Mouse (Mus musculus): Measurements from ENCODE around the gene Acy3. TPM values are rescaled to one million over a fixed set of nuclear protein-coding genes. Genes with fewer than 3 reads are reported as not detected.
A peak's percentile ranks its signal among the peaks of the same experiment; 100 is the strongest.

Gene Acy3
- polyA plus RNA-seq, 1 experiment from 2014 or later = 92.6 TPM

- WGBS = 89% methylated on average over 3 of the region's 3 CpGs
- Histone ChIP-seq H3K9me3 (replicated peaks; ENCODE audit: low read length) (no peaks in the 10 kb centered on the region), H3K4me3 (replicated peaks; ENCODE audit: low read depth, low read length) (no peak overlapping the region), H3K4me1 (replicated peaks; ENCODE audit: insufficient read depth, low read length) (peaks cover 9% of the 10 kb centered on the region), H3K27ac (no peak overlapping the region), H3K27me3 (ENCODE audit: insufficient read depth, low read length) (no peaks in the 10 kb centered on the region), H3K4me2 (ENCODE audit: low read length) (no peak overlapping the region), H3K9ac (ENCODE audit: low read depth, low read length) (no peak overlapping the region), H3K36me3 (ENCODE audit: insufficient read depth, low read length) (0 out of 2 replicates have a peak, but pooled peaks cover 3% of the 10 kb centered on the region)
- TF ChIP-seq CTCF (IDR thresholded peaks at IDR 0.05; ENCODE audit: low read depth) = no peak
- DNase-seq (ENCODE audit: low spot score) (no peak), ATAC-seq (replicated peaks; ENCODE audit: low FRiP score, low read depth) (no peak)
These were observed 5.6 kb downstream of the Acy3 start for GRCm38 (mm10) chr19:3991966-3992365.

DNA sequence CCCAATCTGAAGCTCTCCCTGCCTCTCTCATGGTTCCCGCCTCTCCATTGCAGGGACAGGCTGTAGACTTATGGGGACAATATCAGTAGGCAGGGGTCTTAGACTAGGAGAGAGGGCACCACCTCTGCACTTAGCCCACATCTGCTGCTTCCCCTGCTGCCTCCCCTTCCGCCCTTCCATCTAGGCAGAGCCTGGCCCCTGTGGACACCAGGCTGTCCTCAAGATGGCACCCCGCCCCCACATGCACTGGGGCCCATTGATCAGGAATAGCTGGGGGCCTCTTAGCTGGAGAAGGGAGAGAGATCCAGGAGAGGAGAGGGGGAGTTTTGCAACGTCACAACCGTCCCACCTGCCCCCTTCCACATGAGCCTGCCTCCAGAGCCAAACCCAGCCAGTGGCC is 6.0 kb downstream of the Acy3 start, which contains the start of gene Tbx10:
Gene Tbx10, plus strand, starts transcription at position 337 of the 400 bp plus-strand sequence.
- Histone ChIP-seq H3K4me2 (ENCODE audit: low read length) (no peak within 1 kb of the TSS), H3K4me3 (replicated peaks; ENCODE audit: low read depth, low read length) (no peak within 1 kb of the TSS), H3K27me3 (ENCODE audit: insufficient read depth, low read length) (no peaks in the 10 kb centered on the region), H3K27ac (no peak within 1 kb of the TSS), H3K9me3 (replicated peaks; ENCODE audit: low read length) (no peaks in the 10 kb centered on the region), H3K4me1 (replicated peaks; ENCODE audit: insufficient read depth, low read length) (peaks cover 6% of the 10 kb centered on the region), H3K9ac (ENCODE audit: low read depth, low read length) (no peak within 1 kb of the TSS), H3K36me3 (ENCODE audit: insufficient read depth, low read length) (0 out of 2 replicates have a peak, but pooled peaks cover 3% of the 10 kb centered on the region)
- TF ChIP-seq CTCF (IDR thresholded peaks at IDR 0.05; ENCODE audit: low read depth) = no peak
- no peak for DNase-seq (ENCODE audit: low spot score)
- WGBS = 52% methylated on average over 5 of the region's 5 CpGs
- no peak for ATAC-seq (replicated peaks; ENCODE audit: low FRiP score, low read depth)

- no peak overlapping the region for H3K4me2 ChIP-seq (ENCODE audit: low read length)
- H3K9ac ChIP-seq (ENCODE audit: low read depth, low read length) = 0 out of 2 replicates have a peak overlapping the region, but pooled peaks have one; percentile 18
- H3K4me1 ChIP-seq (replicated peaks; ENCODE audit: insufficient read depth, low read length) = peaks cover 6% of the 10 kb centered on the region
- 32% methylated on average over 6 of the region's 6 CpGs for WGBS
- DNase-seq (ENCODE audit: low spot score) (peak; percentile 40), ATAC-seq (replicated peaks; ENCODE audit: low FRiP score, low read depth) (no peak)
- no peaks in the 10 kb centered on the region for H3K9me3 ChIP-seq (replicated peaks; ENCODE audit: low read length)
- TF ChIP-seq CTCF (IDR thresholded peaks at IDR 0.05; ENCODE audit: low read depth) = no peak
- H3K36me3 ChIP-seq (ENCODE audit: insufficient read depth, low read length) = no peaks in the 10 kb centered on the region
- peak overlapping the region; percentile 42; the same call in 1 of the 2 replicates for H3K27ac ChIP-seq
- H3K27me3 ChIP-seq (ENCODE audit: insufficient read depth, low read length) = no peaks in the 10 kb centered on the region
- no peak overlapping the region for H3K4me3 ChIP-seq (replicated peaks; ENCODE audit: low read depth, low read length)
These were observed 8.6 kb downstream of the Acy3 start for GRCm38 (mm10) chr19:3994932-3995331.

DNA sequence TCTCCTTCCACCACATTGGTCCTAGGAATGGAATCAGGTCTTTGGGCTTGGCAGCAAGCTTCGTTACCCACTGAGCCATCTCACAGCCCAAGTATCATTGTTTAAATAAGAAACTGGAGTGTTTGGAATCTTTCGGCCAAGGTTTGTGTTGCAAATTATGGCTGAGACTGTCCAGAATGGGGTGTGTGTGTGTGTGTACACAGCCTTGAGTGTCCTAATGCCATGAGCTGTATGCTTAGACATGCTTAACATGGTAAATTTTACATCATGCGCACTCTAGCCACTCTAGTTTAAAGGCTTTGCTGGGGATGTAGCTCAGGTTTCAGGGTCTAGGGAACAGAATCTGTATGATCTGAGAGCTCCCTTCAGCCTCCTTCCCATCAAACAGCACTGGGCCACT is 9.1 kb downstream of the Acy3 start:
- H3K4me3 ChIP-seq (replicated peaks; ENCODE audit: low read depth, low read length) = no peak overlapping the region
- 0 out of 2 replicates have a peak overlapping the region, but pooled peaks have one; percentile 18 for H3K9ac ChIP-seq (ENCODE audit: low read depth, low read length)
- H3K36me3 ChIP-seq (ENCODE audit: insufficient read depth, low read length) = no peaks in the 10 kb centered on the region
- DNase-seq (ENCODE audit: low spot score) = no peak
- H3K27ac ChIP-seq = 0 out of 2 replicates have a peak overlapping the region, but pooled peaks have one; percentile 25
- peaks cover 6% of the 10 kb centered on the region for H3K4me1 ChIP-seq (replicated peaks; ENCODE audit: insufficient read depth, low read length)
- 62% methylated on average over 3 of the region's 3 CpGs for WGBS
- TF ChIP-seq CTCF (IDR thresholded peaks at IDR 0.05; ENCODE audit: low read depth) = no peak
- H3K4me2 ChIP-seq (ENCODE audit: low read length) = no peak overlapping the region
- no peaks in the 10 kb centered on the region for H3K27me3 ChIP-seq (ENCODE audit: insufficient read depth, low read length)
- H3K9me3 ChIP-seq (replicated peaks; ENCODE audit: low read length) = no peaks in the 10 kb centered on the region
- no peak for ATAC-seq (replicated peaks; ENCODE audit: low FRiP score, low read depth)

DNA sequence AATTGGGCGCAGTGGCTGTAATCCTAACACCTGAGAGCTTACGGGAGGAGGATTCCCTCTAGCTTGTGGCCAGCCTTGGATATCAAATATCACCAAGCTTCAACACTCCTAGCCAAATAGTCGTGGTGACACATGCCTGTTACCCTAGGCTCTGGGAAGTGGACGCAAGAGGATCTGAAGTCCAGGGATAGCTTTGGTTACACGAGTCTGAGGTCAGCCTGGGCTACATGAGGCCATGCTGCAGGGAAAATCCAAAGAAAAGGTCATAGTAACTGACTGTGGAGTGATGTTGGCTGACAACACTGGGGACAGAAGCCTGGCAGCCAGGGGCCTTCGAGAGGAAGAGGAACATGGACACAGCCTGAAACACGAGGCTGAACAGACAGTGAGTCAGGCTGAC is 9.7 kb downstream of the Acy3 start:
- H3K36me3 ChIP-seq (ENCODE audit: insufficient read depth, low read length) = no peaks in the 10 kb centered on the region
- WGBS = 40% methylated on average over 7 of the region's 7 CpGs
- H3K9me3 ChIP-seq (replicated peaks; ENCODE audit: low read length) = no peaks in the 10 kb centered on the region
- H3K4me2 ChIP-seq (ENCODE audit: low read length) = no peak overlapping the region
- no peak overlapping the region for H3K4me3 ChIP-seq (replicated peaks; ENCODE audit: low read depth, low read length)
- no peaks in the 10 kb centered on the region for H3K27me3 ChIP-seq (ENCODE audit: insufficient read depth, low read length)
- DNase-seq (ENCODE audit: low spot score) (no peak), ATAC-seq (replicated peaks; ENCODE audit: low FRiP score, low read depth) (no peak)
- H3K4me1 ChIP-seq (replicated peaks; ENCODE audit: insufficient read depth, low read length) = peaks cover 12% of the 10 kb centered on the region
- H3K9ac ChIP-seq (ENCODE audit: low read depth, low read length) = no peak overlapping the region
- no peak overlapping the region for H3K27ac ChIP-seq
- no peak for TF ChIP-seq CTCF (IDR thresholded peaks at IDR 0.05; ENCODE audit: low read depth)

DNA sequence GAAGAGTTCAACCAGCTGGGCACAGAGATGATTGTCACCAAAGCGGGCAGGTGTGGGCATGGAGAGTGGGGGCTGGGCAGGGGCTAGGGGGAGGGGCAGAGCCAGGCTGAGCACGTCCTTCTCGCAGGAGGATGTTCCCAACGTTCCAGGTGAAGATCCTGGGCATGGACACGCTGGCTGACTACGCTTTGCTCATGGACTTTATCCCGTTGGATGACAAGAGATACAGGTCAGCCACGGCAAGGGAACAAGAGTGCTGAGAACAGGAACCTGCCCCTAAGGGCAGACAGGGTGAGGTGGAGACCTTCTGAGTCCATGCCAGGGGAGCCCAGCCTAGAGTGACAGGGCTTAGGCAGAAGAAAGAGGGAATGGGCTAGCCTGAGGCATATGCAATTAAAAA is 10.4 kb downstream of the Acy3 start:
- WGBS = 70% methylated on average over 8 of the region's 8 CpGs
- no peak overlapping the region for H3K9ac ChIP-seq (ENCODE audit: low read depth, low read length)
- ATAC-seq (replicated peaks; ENCODE audit: low FRiP score, low read depth) = no peak

GRCm38 (mm10) chr19:3997231-3997630 is 10.9 kb downstream of the Acy3 start:
- peaks cover 14% of the 10 kb centered on the region for H3K4me1 ChIP-seq (replicated peaks; ENCODE audit: insufficient read depth, low read length)
- no peak overlapping the region for H3K27ac ChIP-seq
- H3K27me3 ChIP-seq (ENCODE audit: insufficient read depth, low read length) = no peaks in the 10 kb centered on the region
- no peaks in the 10 kb centered on the region for H3K36me3 ChIP-seq (ENCODE audit: insufficient read depth, low read length)
- H3K4me2 ChIP-seq (ENCODE audit: low read length) = no peak overlapping the region
- H3K9ac ChIP-seq (ENCODE audit: low read depth, low read length) = no peak overlapping the region
- H3K4me3 ChIP-seq (replicated peaks; ENCODE audit: low read depth, low read length) = no peak overlapping the region
- DNase-seq (ENCODE audit: low spot score) (no peak), ATAC-seq (replicated peaks; ENCODE audit: low FRiP score, low read depth) (no peak)
- no peaks in the 10 kb centered on the region for H3K9me3 ChIP-seq (replicated peaks; ENCODE audit: low read length)
- 33% methylated on average over 8 of the region's 8 CpGs for WGBS
- TF ChIP-seq CTCF (IDR thresholded peaks at IDR 0.05; ENCODE audit: low read depth) = no peak

More for the DNA sequence above, 10.4 kb downstream of the Acy3 start:
- Histone ChIP-seq H3K9me3 (replicated peaks; ENCODE audit: low read length) (no peaks in the 10 kb centered on the region), H3K27me3 (ENCODE audit: insufficient read depth, low read length) (no peaks in the 10 kb centered on the region), H3K4me3 (replicated peaks; ENCODE audit: low read depth, low read length) (no peak overlapping the region), H3K27ac (no peak overlapping the region), H3K4me1 (replicated peaks; ENCODE audit: insufficient read depth, low read length) (peaks cover 14% of the 10 kb centered on the region), H3K36me3 (ENCODE audit: insufficient read depth, low read length) (no peaks in the 10 kb centered on the region), H3K4me2 (ENCODE audit: low read length) (no peak overlapping the region)
- no peak for DNase-seq (ENCODE audit: low spot score)
- no peak for TF ChIP-seq CTCF (IDR thresholded peaks at IDR 0.05; ENCODE audit: low read depth)

All from kidney, postnatal 0 days (tissue).